9 mouse cellular contexts compared by ENCODE assay signal in genomic region chr10:59166104-59166944, GRCm38 (mm10). TPM values are rescaled to one million over a fixed set of nuclear protein-coding genes. Genes with fewer than 3 reads are reported as not detected.
A peak's percentile ranks its signal among the peaks of the same experiment; 100 is the strongest.
DNase-seq lines count a peak whose midpoint lies in the region; ATAC-seq lines count a peak whose summit lies in the region.
"Had no signal": no experiment of that assay in that cellular context is flagged by ENCODE, and none has a peak within 500 bp of the region (broad histone marks: within the 10 kb centered on the region; RNA-seq: fewer than 3 reads in every experiment).

No protein-coding gene starts in this region.

- no peak overlapping the region for H3K9ac ChIP-seq in intestine, embryonic 15.5 days
- H3K9ac ChIP-seq: heart, embryonic 15.5 days had no signal

- H3K27me3 ChIP-seq in embryonic facial prominence, embryonic 10.5 days (replicated peaks; ENCODE audit: low read depth, poor library complexity, severe bottlenecking), result no peaks in the 10 kb centered on the region
- H3K27me3 ChIP-seq in intestine, embryonic 15.5 days (replicated peaks), result no peaks in the 10 kb centered on the region
- H3K27me3 ChIP-seq: heart, embryonic 15.5 days had no signal

- WGBS in embryonic facial prominence, embryonic 10.5 days, result 71% methylated on average over 14 of the region's 14 CpGs
- WGBS in intestine, embryonic 15.5 days, result 69% methylated on average over 14 of the region's 14 CpGs

- no peaks in the 10 kb centered on the region for H3K9me3 ChIP-seq in embryonic facial prominence, embryonic 10.5 days
- no peaks in the 10 kb centered on the region for H3K9me3 ChIP-seq in intestine, embryonic 15.5 days
- H3K9me3 ChIP-seq: heart, embryonic 15.5 days had no signal

- H3K36me3 ChIP-seq in embryonic facial prominence, embryonic 10.5 days (replicated peaks), result peaks cover 21% of the 10 kb centered on the region
- no peaks in the 10 kb centered on the region for H3K36me3 ChIP-seq in intestine, embryonic 15.5 days
- H3K36me3 ChIP-seq: heart, embryonic 15.5 days had no signal

- H3K4me2 ChIP-seq in intestine, embryonic 15.5 days (replicated peaks), result no peak overlapping the region
- H3K4me2 ChIP-seq: heart, embryonic 15.5 days had no signal

- intact Hi-C loops in left cerebral cortex, postnatal 4 days (cut with DNase I), result loop anchor here (2.0 to 5.0 kb wide), 2 partner anchors 46 to 126 kb away; no protein-coding TSS in a partner anchor

- peak; percentile 62; the same call in 1 of the 2 replicates for ATAC-seq in intestine, embryonic 15.5 days

- peak; percentile 70 for DNase-seq in testis, postnatal 10 days (ENCODE audit: low spot score)
- DNase-seq in testis, postnatal 14 days (ENCODE audit: low spot score), result no peak
- DNase-seq in adrenal gland, postnatal 14 days, result peak; percentile 62
- peak; percentile 34 for DNase-seq in embryonic facial prominence, embryonic 10.5 days (ENCODE audit: low spot score)
- DNase-seq in left cerebral cortex, postnatal 4 days, result peak; percentile 28
- DNase-seq in retina, adult 2 months (ENCODE audit: low read depth, low spot score), result peak; percentile 22
- DNase-seq in ovary, adult 18-20 months (ENCODE audit: low spot score), result no peak

- H3K27ac ChIP-seq in embryonic facial prominence, embryonic 10.5 days (replicated peaks), result no peak overlapping the region
- no peak overlapping the region for H3K27ac ChIP-seq in intestine, embryonic 15.5 days
- H3K27ac ChIP-seq: heart, embryonic 15.5 days had no signal

- no peaks in the 10 kb centered on the region for H3K4me1 ChIP-seq in embryonic facial prominence, embryonic 10.5 days
- H3K4me1 ChIP-seq in intestine, embryonic 15.5 days (replicated peaks), result no peaks in the 10 kb centered on the region
- H3K4me1 ChIP-seq: heart, embryonic 15.5 days had no signal

- no peak overlapping the region for H3K4me3 ChIP-seq in embryonic facial prominence, embryonic 10.5 days
- no peak overlapping the region for H3K4me3 ChIP-seq in intestine, embryonic 15.5 days (replicated peaks)
- H3K4me3 ChIP-seq: heart, embryonic 15.5 days had no signal

RNA-seq across cellular contexts. Expression of gene Sept10, which starts 55.3 kb away (rescaled TPM):
- 52.2 and 54.0 TPM in 2 replicates for total RNA-seq in adrenal gland, postnatal 14 days (2021)
- 36.8 and 37.3 TPM in 2 replicates for polyA plus RNA-seq in embryonic facial prominence, embryonic 10.5 days (2016; fragmentation: Nextera tagmentation; extraction: Ambion mirVana)
- polyA plus RNA-seq in intestine, embryonic 15.5 days (2015; fragmentation: Nextera tagmentation; extraction: Ambion mirVana), result 31.6 and 40.1 TPM in 2 replicates
- total RNA-seq in left cerebral cortex, postnatal 4 days (2021), result 10 to 100 TPM; 16.7 to 18.4 TPM

RNA-seq across cellular contexts. Expression of gene Sowahc, which starts 55.4 kb away (rescaled TPM):
- 22.7 and 24.6 TPM in 2 replicates for total RNA-seq in adrenal gland, postnatal 14 days (2021)
- 12.4 and 12.8 TPM in 2 replicates for polyA plus RNA-seq in embryonic facial prominence, embryonic 10.5 days (2016; fragmentation: Nextera tagmentation; extraction: Ambion mirVana)
- polyA plus RNA-seq in intestine, embryonic 15.5 days (2015; fragmentation: Nextera tagmentation; extraction: Ambion mirVana), result 11.6 and 12.0 TPM in 2 replicates
- 10 to 100 TPM; 15.0 to 17.7 TPM for total RNA-seq in left cerebral cortex, postnatal 4 days (2021)

Comparison
In these comparisons a context has a peak if more than half of its experiments do, and no peak if none do; other contexts are left out.
1. DNase-seq: peak in testis, postnatal 10 days (single experiment), adrenal gland, postnatal 14 days (single experiment), embryonic facial prominence, embryonic 10.5 days (single experiment), left cerebral cortex, postnatal 4 days (single experiment) and retina, adult 2 months (single experiment); none in testis, postnatal 14 days (single experiment) and ovary, adult 18-20 months (single experiment).